Mouse (Mus musculus) heart, postnatal 10 days (tissue): ENCODE data around the gene Trdmt1. TPM values are rescaled to one million over a fixed set of nuclear protein-coding genes. Genes with fewer than 3 reads are reported as not detected.

Source experiments
- DNase-seq, 2 experiments: peaks; one replicate each; pipeline ENCODE4 v3.0.0; 2021
- intact Hi-C: fragments of 180-260 bp; cut with DNase I; formaldehyde crosslinking; loops from one replicate; pipeline ENCODE4 v1.15.1; 2025
- total RNA-seq, 2 experiments: library from RNA; stranded (reverse); gene quantifications; 2 replicates each; pipeline ENCODE4 v1.2.3; 2021

Gene Trdmt1
- total RNA-seq, 2 experiments from 2014 or later: 9.4 to 11.1 TPM

- DNase-seq: no peak
- intact Hi-C loops: no loop called here
These were observed 41.8 kb downstream of the Trdmt1 start for GRCm38 (mm10) chr2:13502717-13503116.

DNA sequence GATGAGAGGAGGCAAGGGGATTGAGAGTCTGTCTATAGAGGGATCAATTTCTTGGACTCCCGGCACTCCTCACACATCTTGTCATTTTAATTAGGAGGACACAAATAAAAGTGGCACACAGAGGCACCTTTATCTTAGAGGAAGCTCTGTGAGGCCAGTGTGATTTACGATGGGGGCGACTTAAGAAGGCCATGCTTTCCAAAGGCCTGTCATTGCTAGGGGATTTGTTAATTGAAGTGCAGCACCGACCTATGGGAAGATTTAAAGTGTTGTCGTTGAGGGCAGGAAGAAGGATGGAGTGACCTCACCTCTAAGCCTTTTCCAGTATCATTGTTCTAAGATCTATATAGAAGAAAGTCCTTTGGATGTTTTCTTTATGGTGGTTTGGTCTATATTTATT lies 42.9 kb downstream of the Trdmt1 start:
- no peak for DNase-seq
- intact Hi-C loops: no loop called here

- DNase-seq: no peak
- intact Hi-C loops: no loop called here
These were observed 44.0 kb downstream of the Trdmt1 start for GRCm38 (mm10) chr2:13500298-13500999.

DNA sequence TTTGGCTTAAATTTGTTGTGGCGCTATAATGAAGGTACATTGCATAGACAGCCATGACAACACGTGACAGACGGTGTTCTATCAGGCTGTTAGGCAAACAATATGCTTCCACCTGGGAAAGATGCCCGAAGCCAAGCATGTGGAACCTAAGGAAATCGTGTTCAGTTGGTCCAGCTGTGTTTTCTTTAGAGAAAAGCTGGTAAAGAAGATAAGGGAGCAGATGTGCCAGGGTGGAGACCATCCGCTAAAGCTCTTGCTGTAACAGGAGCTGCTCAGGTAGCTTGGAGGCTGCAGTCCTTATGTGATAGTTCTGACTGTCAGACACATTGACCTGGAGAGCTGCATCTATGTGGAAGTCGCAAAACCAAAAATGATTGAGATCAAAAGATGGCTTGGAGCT lies 45.3 kb downstream of the Trdmt1 start:
- DNase-seq: no peak
- intact Hi-C loops: no loop called here

- DNase-seq: no peak
- intact Hi-C loops: no loop called here
These were observed 48.4 kb downstream of the Trdmt1 start for GRCm38 (mm10) chr2:13496087-13496486.

DNA sequence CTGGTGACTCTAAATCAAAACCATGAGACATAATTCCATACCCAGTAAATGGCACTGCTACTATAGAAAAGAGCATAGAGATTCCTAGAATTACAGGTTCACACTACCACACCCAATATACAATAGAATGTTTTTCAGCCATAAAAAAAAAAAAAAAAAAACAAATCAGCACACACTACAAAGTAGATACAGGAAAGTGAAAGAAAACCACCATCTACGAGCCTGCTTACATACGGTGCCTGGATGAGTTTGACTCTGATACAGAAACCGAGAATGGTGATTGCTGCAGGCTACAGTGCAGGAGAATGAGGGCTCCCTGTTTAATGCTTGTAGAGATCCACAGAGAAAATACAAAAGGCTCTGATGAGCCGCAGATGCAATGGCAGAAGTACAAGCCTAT lies 51.5 kb downstream of the Trdmt1 start:
- DNase-seq: no peak
- intact Hi-C loops: no loop called here

DNA sequence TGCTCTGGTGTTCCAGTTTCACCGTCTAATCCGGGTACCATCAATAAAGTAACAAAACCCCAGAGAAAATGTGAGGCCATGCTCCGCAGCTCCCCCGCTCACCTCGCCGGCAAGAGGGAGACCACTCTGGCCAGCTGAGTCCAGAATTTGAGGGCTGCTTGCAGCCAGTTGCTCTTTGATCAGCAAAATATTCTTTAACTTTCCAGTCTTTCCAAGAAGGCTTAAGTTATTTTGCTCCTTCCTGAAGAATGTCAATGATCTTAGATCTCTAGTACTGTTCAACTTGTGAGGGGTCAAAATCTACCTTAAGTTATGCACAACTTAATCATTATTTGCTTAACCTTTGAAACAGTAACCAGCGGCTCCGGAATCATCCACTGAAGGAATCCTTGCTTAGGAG lies 52.7 kb downstream of the Trdmt1 start, which contains the start of gene Cubn:
Gene Cubn (minus strand): TSS at position 80 of the 400 bp plus-strand sequence.
- intact Hi-C loops: no loop called here
- no peak for DNase-seq

GRCm38 (mm10) chr2:13490480-13490879 lies 54.0 kb downstream of the Trdmt1 start:
- no peak for DNase-seq
- intact Hi-C loops: no loop called here

DNA sequence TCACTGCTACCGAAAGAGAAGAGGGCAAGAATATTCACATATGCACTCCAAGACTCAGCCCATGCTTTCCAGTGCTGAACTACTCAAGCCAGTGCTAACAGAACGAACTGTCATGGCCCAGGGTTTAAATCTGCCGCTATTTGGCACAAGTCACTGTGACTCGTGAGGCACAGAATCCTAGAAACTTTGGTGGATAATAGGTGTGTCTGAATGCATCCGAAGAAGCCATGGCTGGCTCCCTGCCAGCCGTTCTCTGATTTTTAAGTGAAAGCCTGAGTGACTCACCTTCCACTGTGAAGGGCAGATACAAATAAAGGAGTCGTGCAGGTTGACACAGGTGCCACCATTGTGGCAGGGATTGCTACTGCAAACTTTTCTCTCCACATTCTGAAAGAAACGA lies 58.0 kb downstream of the Trdmt1 start:
- DNase-seq: no peak
- intact Hi-C loops: no loop called here

DNA sequence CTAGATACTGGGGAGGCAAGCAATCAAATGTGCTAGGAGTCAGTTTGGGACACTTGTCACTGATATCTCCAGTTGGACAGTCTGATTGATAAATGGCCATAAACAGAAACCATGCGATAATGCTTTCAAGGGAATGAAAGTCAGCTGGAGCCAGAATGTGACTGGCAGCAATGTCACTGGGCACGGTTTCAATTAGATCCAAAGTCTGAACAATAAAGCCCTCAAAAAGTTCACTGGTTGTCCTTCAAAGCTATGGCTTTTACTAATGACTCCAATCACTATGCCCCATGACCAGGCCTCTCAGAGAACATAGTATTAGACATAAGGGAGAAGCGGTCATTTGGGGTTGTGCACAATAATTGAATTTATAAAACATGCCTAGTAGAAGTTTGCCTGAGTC lies 59.9 kb downstream of the Trdmt1 start:
- DNase-seq: peak; percentile 31
- intact Hi-C loops: no loop called here

DNA sequence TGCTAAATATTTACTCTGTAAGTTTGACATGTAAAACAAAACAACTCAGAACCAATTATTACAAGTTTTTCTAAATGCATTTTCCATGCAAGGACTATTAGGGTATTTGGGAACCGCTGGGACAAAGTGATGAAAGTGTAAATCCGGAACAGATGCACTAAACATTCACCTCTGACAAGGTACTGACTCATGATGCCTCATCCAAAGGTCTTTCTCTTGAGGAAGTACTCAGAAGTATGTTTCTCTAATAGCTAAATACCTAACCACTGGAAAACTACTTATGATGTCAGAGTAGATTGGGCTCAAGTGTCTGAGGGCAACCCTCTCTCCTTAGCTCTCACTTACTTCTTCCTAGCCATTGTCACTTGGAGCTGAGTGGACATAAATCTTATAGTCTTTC lies 63.7 kb downstream of the Trdmt1 start:
- no peak for DNase-seq
- intact Hi-C loops: no loop called here

DNA sequence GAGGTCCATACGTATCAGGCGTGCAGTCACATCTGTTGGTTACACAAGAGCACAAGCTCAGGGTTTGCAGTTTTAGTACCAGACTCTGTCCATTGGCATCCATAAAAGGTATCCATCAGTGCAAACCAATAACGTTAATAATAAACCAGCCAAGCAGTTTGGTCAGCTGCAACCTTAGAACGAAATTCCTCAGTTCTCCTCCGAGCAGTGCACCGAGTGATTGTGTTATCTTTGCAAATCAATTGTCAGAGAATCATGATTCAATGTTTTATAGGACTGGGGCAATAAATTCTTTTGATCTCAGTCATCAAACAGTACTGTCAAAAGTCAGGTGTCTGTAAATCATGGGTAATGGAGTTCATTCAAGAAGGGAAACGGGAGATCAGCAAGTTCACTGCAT lies 65.3 kb downstream of the Trdmt1 start:
- intact Hi-C loops: no loop called here
- no peak for DNase-seq

DNA sequence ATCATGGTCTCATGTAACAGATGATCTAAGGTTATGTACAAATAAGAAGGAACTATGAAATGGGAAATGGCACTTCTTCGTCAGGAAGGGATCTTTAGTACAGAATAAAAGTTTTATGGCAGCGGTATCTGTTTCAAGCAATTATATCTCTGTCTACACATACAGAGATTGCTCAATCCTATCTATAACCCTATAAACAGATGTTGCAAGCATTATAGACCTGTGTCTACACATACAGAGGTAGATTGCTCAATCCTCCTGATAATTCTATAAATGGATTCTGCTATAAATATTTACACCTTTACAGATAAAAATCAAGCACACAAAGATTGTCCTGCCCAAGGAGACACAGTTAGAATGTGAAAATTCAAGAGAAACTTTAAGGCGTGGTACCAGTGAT lies 74.4 kb downstream of the Trdmt1 start:
- intact Hi-C loops: no loop called here
- DNase-seq: no peak

DNA sequence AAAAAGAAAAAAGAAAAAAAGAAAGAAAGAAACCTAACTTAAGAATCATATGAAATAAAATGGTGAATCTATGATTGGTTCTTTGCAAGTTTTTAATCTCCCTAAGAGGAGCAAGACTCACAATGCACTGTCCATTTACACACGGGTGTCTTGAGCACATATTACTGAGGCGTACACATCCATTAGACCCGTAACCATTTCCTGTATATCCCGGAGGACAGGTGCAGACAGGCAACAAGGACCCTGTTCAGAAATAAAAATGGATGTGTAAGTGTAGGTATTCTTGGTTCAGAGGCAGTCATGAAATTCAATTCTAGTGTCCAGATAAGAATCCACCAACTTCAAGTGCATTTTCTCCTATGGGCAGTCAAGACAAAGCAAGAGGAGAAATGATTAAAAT lies 74.8 kb downstream of the Trdmt1 start:
- DNase-seq: no peak
- intact Hi-C loops: no loop called here

DNA sequence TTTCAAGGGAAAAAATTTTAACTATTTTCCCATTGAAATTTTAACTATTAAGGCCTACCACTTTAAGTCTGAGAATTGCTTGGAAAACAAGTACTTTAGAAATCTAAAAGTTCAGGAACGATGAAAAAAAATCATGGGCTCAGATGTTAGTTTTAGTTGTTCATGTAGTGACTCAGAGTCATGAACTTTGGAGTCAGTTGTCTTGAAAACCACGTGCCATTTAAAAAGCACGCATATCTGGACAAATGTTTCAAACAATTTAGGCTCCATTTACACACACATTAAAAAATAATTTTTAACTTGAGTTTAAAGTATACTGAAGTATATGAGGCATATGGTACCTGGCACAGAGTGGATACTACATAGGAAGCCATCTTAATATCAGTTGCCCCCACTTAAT lies 77.8 kb downstream of the Trdmt1 start:
- intact Hi-C loops: no loop called here
- no peak for DNase-seq

Other genes with a start within 250 kb of the Trdmt1 start
- 1 to 10 TPM; 1.6 to 1.7 TPM for gene Cubn, start 52.9 kb downstream of the Trdmt1 start, total RNA-seq
- gene Vim, start 29.3 kb upstream of the Trdmt1 start, total RNA-seq: 100 to 1,000 TPM; 921 to 996 TPM
- 1 to 10 TPM; 1.3 to 1.8 TPM for gene St8sia6, start 249.4 kb upstream of the Trdmt1 start, total RNA-seq